Mouse (Mus musculus) MEL (cell line): ENCODE measurements around the gene Lcmt2. TPM values are rescaled to one million over a fixed set of nuclear protein-coding genes. Genes with fewer than 3 reads are reported as not detected.

ENCODE experiments used
- DNase-seq: peaks from one replicate; pipeline ENCODE4 v3.0.0; 2011; ENCODE audit warnings: low read depth, low spot score
- H3K27ac ChIP-seq: 2 replicates; pipeline ENCODE4 v1.5.1; 2012; ENCODE audit warnings: low read depth, mild to moderate bottlenecking, control low read depth, low read length, moderate library complexity; ENCODE audit not compliant: control insufficient read depth
- H3K27me3 ChIP-seq, 2 experiments: fragments of 150-350 bp in 1 of 2; sonication (generic) in 1 of 2; 2 replicates each; pipeline ENCODE4 v1.6.1; 2012; ENCODE audit warnings: low read length in 2 of 2, mild to moderate bottlenecking in 2 of 2, improper control_type of control experiment in 1 of 2, moderate library complexity in 1 of 2; ENCODE audit not compliant: insufficient read depth in 2 of 2, control insufficient read depth in 1 of 2
- H3K36me3 ChIP-seq, 2 experiments: 2 replicates each; pipeline ENCODE4 v1.6.1; 2012 to 2014; ENCODE audit warnings: low read length in 2 of 2, improper control_type of control experiment in 1 of 2, inconsistent platforms in 1 of 2, mild to moderate bottlenecking in 1 of 2; ENCODE audit not compliant: insufficient read depth in 2 of 2, control insufficient read depth in 1 of 2
- H3K4me1 ChIP-seq, 2 experiments: fragments of 150-350 bp in 1 of 2; sonication (generic) in 1 of 2; 2 replicates each; pipeline ENCODE4 v1.6.1; 2012; ENCODE audit warnings: low read length in 2 of 2, improper control_type of control experiment in 1 of 2, mild to moderate bottlenecking in 1 of 2; ENCODE audit not compliant: insufficient read depth in 2 of 2, control insufficient read depth in 1 of 2
- H3K4me3 ChIP-seq, 2 experiments: fragments of 150-350 bp in 1 of 2; sonication (generic) in 1 of 2; 2 replicates each; pipeline ENCODE4 v1.5.1; 2012; ENCODE audit warnings: low read depth in 2 of 2, low read length in 2 of 2, mild to moderate bottlenecking in 2 of 2, moderate library complexity in 2 of 2, control low read depth in 1 of 2, improper control_type of control experiment in 1 of 2; ENCODE audit not compliant: control insufficient read depth in 1 of 2, insufficient read depth in 1 of 2
- H3K79me2 ChIP-seq: 2 replicates; pipeline ENCODE4 v1.6.1; 2012; ENCODE audit warnings: mild to moderate bottlenecking, low read length, moderate library complexity; ENCODE audit not compliant: control insufficient read depth, poor library complexity, insufficient read depth
- H3K9ac ChIP-seq: 2 replicates; pipeline ENCODE4 v1.6.1; 2012; ENCODE audit warnings: low read depth, mild to moderate bottlenecking, control low read depth, low read length, moderate library complexity; ENCODE audit not compliant: control insufficient read depth, poor library complexity, severe bottlenecking
- H3K9me3 ChIP-seq: fragments of 150-350 bp; sonication (generic); replicated peaks from 2 replicates; pipeline ENCODE4 v1.6.1; 2012; ENCODE audit warnings: mild to moderate bottlenecking, low read length, improper control_type of control experiment, moderate library complexity; ENCODE audit not compliant: insufficient read depth
- CHD1 ChIP-seq: IDR thresholded peaks from 2 replicates; pipeline ENCODE4 v1.6.1; 2012; ENCODE audit warnings: low read depth, mild to moderate bottlenecking, inconsistent platforms, low read length, improper control_type of control experiment
- CHD2 ChIP-seq: IDR thresholded peaks from 2 replicates; pipeline ENCODE4 v1.6.1; 2011; ENCODE audit warnings: low read length, improper control_type of control experiment
- CTCF ChIP-seq, 3 experiments: IDR thresholded peaks in 2 of 3; conservative IDR thresholded peaks in 1 of 3; 2 replicates each; pipeline ENCODE4 v1.5.1; 2011 to 2012; ENCODE audit warnings: low read length in 3 of 3, low read depth in 2 of 3, mild to moderate bottlenecking in 2 of 3, improper control_type of control experiment in 1 of 3, inconsistent platforms in 1 of 3, mixed read lengths in 1 of 3, moderate library complexity in 1 of 3; ENCODE audit not compliant: control insufficient read depth in 1 of 3, insufficient read depth in 1 of 3, poor library complexity in 1 of 3, severe bottlenecking in 1 of 3
- ELF1 ChIP-seq: IDR thresholded peaks from 2 replicates; pipeline ENCODE4 v1.6.1; 2014; ENCODE audit warnings: low read depth, mild to moderate bottlenecking, inconsistent platforms, low read length, improper control_type of control experiment, moderate library complexity
- ETS1 ChIP-seq: IDR thresholded peaks from 2 replicates; pipeline ENCODE4 v1.6.1; 2012; ENCODE audit warnings: low read depth, mild to moderate bottlenecking, inconsistent platforms, low read length, improper control_type of control experiment, moderate library complexity
- GATA1 ChIP-seq: IDR thresholded peaks from 2 replicates; pipeline ENCODE4 v1.6.1; 2011; ENCODE audit warnings: low read depth, low read length, improper control_type of control experiment
- MAX ChIP-seq: IDR thresholded peaks from 2 replicates; pipeline ENCODE4 v1.6.1; 2011; ENCODE audit warnings: low read length, improper control_type of control experiment
- MAZ ChIP-seq: IDR thresholded peaks from 2 replicates; pipeline ENCODE4 v1.6.1; 2012; ENCODE audit warnings: low read depth, mild to moderate bottlenecking, inconsistent platforms, low read length, improper control_type of control experiment
- MEF2A ChIP-seq: IDR thresholded peaks from 2 replicates; pipeline ENCODE4 v1.6.1; 2014; ENCODE audit warnings: low read depth, mild to moderate bottlenecking, inconsistent platforms, low read length, improper control_type of control experiment; ENCODE audit not compliant: poor library complexity, insufficient replicate concordance, severe bottlenecking; ENCODE audit errors: extremely low read depth
- MXI1 ChIP-seq: IDR thresholded peaks from 2 replicates; pipeline ENCODE4 v1.6.1; 2011; ENCODE audit warnings: mild to moderate bottlenecking, low read depth, low read length, improper control_type of control experiment
- MYB ChIP-seq: IDR thresholded peaks from 2 replicates; pipeline ENCODE4 v1.6.1; 2011; ENCODE audit warnings: mild to moderate bottlenecking, low read depth, low read length, improper control_type of control experiment
- MYC ChIP-seq: IDR thresholded peaks from 2 replicates; pipeline ENCODE4 v1.6.1; 2011; ENCODE audit warnings: low read depth, mild to moderate bottlenecking, low read length, improper control_type of control experiment, moderate library complexity
- NELFE ChIP-seq: IDR thresholded peaks from 2 replicates; pipeline ENCODE4 v1.6.1; 2011; ENCODE audit warnings: low read depth, low read length, improper control_type of control experiment
- NRF1 ChIP-seq: IDR thresholded peaks from 2 replicates; pipeline ENCODE4 v1.6.1; 2014; ENCODE audit warnings: low read depth, mild to moderate bottlenecking, inconsistent platforms, low read length, improper control_type of control experiment, moderate library complexity; ENCODE audit not compliant: poor library complexity, insufficient read depth, severe bottlenecking
- POLR2A ChIP-seq, 2 experiments: IDR thresholded peaks; 2 replicates each; pipeline ENCODE4 v1.6.1; 2011 to 2012; ENCODE audit warnings: low read length in 2 of 2, mild to moderate bottlenecking in 2 of 2, control low read depth in 1 of 2, improper control_type of control experiment in 1 of 2, low read depth in 1 of 2, moderate library complexity in 1 of 2; ENCODE audit not compliant: control insufficient read depth in 1 of 2, insufficient read depth in 1 of 2, poor library complexity in 1 of 2
- RAD21 ChIP-seq: IDR thresholded peaks from 2 replicates; pipeline ENCODE4 v1.6.1; 2011; ENCODE audit warnings: mild to moderate bottlenecking, low read depth, low read length, improper control_type of control experiment
- TAL1 ChIP-seq: IDR thresholded peaks from 2 replicates; pipeline ENCODE4 v1.6.1; 2012; ENCODE audit warnings: mild to moderate bottlenecking, inconsistent platforms, low read length, moderate library complexity, mixed read lengths
- TBP ChIP-seq: IDR thresholded peaks from 2 replicates; pipeline ENCODE4 v1.8.0; 2011; ENCODE audit warnings: low read depth, low read length, improper control_type of control experiment
- UBTF ChIP-seq: IDR thresholded peaks from 2 replicates; pipeline ENCODE4 v1.6.1; 2012; ENCODE audit warnings: low read depth, mild to moderate bottlenecking, inconsistent platforms, low read length, improper control_type of control experiment, moderate library complexity, borderline replicate concordance; ENCODE audit not compliant: insufficient read depth
- USF1 ChIP-seq: IDR thresholded peaks from 2 replicates; pipeline ENCODE4 v1.6.1; 2014; ENCODE audit warnings: low read depth, mild to moderate bottlenecking, inconsistent platforms, low read length, improper control_type of control experiment, moderate library complexity
- USF2 ChIP-seq, 2 experiments: IDR thresholded peaks; 2 replicates each; pipeline ENCODE4 v1.6.1; 2011 to 2012; ENCODE audit warnings: improper control_type of control experiment in 2 of 2, low read length in 2 of 2, borderline replicate concordance in 1 of 2, inconsistent platforms in 1 of 2, low read depth in 1 of 2, mild to moderate bottlenecking in 1 of 2; ENCODE audit not compliant: insufficient read depth in 1 of 2
- ZKSCAN1 ChIP-seq: IDR thresholded peaks from 2 replicates; pipeline ENCODE4 v1.6.1; 2012; ENCODE audit warnings: low read depth, mild to moderate bottlenecking, inconsistent platforms, low read length, improper control_type of control experiment, moderate library complexity
- ZMIZ1 ChIP-seq: IDR thresholded peaks from 2 replicates; pipeline ENCODE4 v1.6.1; 2012; ENCODE audit warnings: low read depth, mild to moderate bottlenecking, inconsistent platforms, low read length, improper control_type of control experiment, moderate library complexity
- ZNF384 ChIP-seq: IDR thresholded peaks from 2 replicates; pipeline ENCODE4 v1.6.1; 2012; ENCODE audit warnings: low read depth, mild to moderate bottlenecking, inconsistent platforms, low read length, improper control_type of control experiment
- polyA plus RNA-seq, 2 experiments: library from polyadenylated mRNA; stranded (reverse) in 1 of 2; unstranded in 1 of 2; fragments of >175 nt in 1 of 2; fragments of >200 nt in 1 of 2; gene quantifications; 2 replicates each; pipeline versions ENCODE4 v1.2.1 to v1.2.4; 2012; ENCODE audit warnings: low replicate concordance in 2 of 2, low read depth in 1 of 2; ENCODE audit not compliant: insufficient read length in 2 of 2, insufficient read depth in 1 of 2, missing spikeins in 1 of 2
- total RNA-seq: library from RNA; depleted of rRNA; stranded (reverse); fragments of 300-350 nt; gene quantifications from 2 replicates; pipeline ENCODE4 v1.2.3, GENCODE M21; 2012

Gene Lcmt2
- total and polyA plus RNA-seq, 3 experiments, result 12.9 to 13.2 TPM; not detected in 1

DNA sequence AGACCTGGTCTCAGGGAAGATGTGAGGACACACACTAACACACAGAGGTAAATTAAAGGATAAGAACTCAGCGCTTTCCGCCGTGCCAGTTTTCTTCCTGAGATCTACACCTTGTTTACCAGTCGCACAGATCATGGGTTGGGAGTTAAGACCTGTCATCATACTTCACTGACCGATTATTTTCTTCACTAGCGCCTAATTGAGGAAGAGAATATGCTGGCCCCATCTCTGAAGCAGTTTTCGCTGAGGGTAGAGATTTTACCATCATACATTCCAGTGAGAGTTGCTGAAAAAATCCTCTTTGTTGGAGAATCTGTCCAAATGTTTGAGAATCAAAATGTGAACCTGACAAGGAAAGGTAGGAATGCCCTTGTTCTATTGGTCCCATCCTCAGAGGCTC is 43.7 kb upstream of the Lcmt2 start:
- TF ChIP-seq MEF2A, result no peak
- TF ChIP-seq TAL1, result no peak
- TF ChIP-seq MYC, result no peak
- no peak for TF ChIP-seq MYB
- TF ChIP-seq TBP, result no peak
- no peak for TF ChIP-seq NRF1
- TF ChIP-seq MAZ, result no peak
- TF ChIP-seq MXI1, result no peak
- no peak for TF ChIP-seq ZKSCAN1
- TF ChIP-seq ZNF384, result no peak
- no peak for TF ChIP-seq CHD2
- TF ChIP-seq RAD21, result no peak
- TF ChIP-seq ETS1, result no peak
- no peak for TF ChIP-seq ELF1
- TF ChIP-seq, all 39 proteins: peak for 0
- no peaks in the 10 kb centered on the region for H3K9me3 ChIP-seq
- H3K79me2 ChIP-seq, result no peaks in the 10 kb centered on the region
- H3K27ac ChIP-seq, result no peak overlapping the region
- H3K4me1 ChIP-seq, result no peaks in the 10 kb centered on the region
- H3K4me3 ChIP-seq, result no peak overlapping the region
- H3K36me3 ChIP-seq, result peaks cover 0 to 20% of the 10 kb centered on the region in 2 experiments; a peak in 3 of 4 replicates
- H3K27me3 ChIP-seq, result no peaks in the 10 kb centered on the region
- no peak for DNase-seq
- H3K9ac ChIP-seq, result no peak overlapping the region

GRCm38 (mm10) chr2:121183431-121183830 is 43.0 kb upstream of the Lcmt2 start:
- no peaks in the 10 kb centered on the region for H3K9me3 ChIP-seq
- peaks cover 3 to 22% of the 10 kb centered on the region in 2 experiments for H3K36me3 ChIP-seq
- no peaks in the 10 kb centered on the region for H3K79me2 ChIP-seq
- H3K4me1 ChIP-seq, result no peaks in the 10 kb centered on the region
- no peak overlapping the region for H3K27ac ChIP-seq
- no peak for DNase-seq
- H3K4me3 ChIP-seq, result no peak overlapping the region
- no peak for TF ChIP-seq USF1
- no peak for TF ChIP-seq ZNF384
- no peak for TF ChIP-seq CTCF (IDR thresholded peaks at IDR 0.05 in 2 of 3, conservative IDR thresholded peaks at IDR 0.05 in 1 of 3; ENCODE audit: control insufficient read depth in 1 of 3, insufficient read depth in 1 of 3, low read depth in 2 of 3, low read length in 3 of 3, poor library complexity in 1 of 3, severe bottlenecking in 1 of 3)
- TF ChIP-seq RAD21, result no peak
- TF ChIP-seq MAX, result no peak
- TF ChIP-seq ZMIZ1, result no peak
- TF ChIP-seq CHD2, result no peak
- no peak for TF ChIP-seq UBTF
- TF ChIP-seq POLR2A (IDR thresholded peaks at IDR 0.05; ENCODE audit: control insufficient read depth in 1 of 2, insufficient read depth in 1 of 2, low read depth in 1 of 2, low read length in 2 of 2, poor library complexity in 1 of 2), result no peak
- TF ChIP-seq USF2 (IDR thresholded peaks at IDR 0.05; ENCODE audit: borderline replicate concordance in 1 of 2, insufficient read depth in 1 of 2, low read depth in 1 of 2, low read length in 2 of 2), result no peak
- TF ChIP-seq MEF2A, result no peak
- no peak for TF ChIP-seq GATA1
- TF ChIP-seq CHD1, result no peak
- TF ChIP-seq NELFE, result no peak
- no peaks in the 10 kb centered on the region for H3K27me3 ChIP-seq
- H3K9ac ChIP-seq, result no peak overlapping the region
